Mouse (Mus musculus): ENCODE measurements around the gene Retreg1.

DNA sequence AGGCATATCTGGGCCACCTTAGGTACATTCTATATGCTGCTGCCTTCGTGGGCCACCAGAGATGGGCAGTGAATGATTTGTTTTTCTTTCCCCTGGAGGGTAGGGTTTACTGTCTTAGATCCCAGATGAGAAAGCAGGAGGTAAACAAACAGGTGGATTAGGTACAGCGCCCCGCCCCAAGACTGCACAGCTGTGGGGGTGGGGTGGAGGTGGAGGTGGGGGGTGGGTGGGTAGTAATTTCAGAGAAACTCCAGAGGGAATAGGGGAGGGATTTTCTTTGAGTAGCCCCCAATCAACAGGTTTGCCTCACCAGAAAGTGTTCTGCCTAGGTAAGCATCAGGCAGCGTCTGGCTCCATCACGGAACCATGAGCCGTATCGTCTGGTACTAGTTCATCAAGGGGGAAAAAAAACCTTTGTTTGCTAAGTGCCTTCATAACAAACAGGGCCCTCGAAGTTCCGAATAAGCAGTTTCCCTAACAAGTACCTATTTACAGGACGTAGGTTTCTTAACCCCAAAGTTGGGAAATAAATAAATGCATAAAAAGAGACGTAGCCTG, 1.1 kb downstream of the Retreg1 start:
- TF ChIP-seq CTCF (IDR thresholded peaks at IDR 0.05; ENCODE audit: insufficient read depth, low read length) (no peak), POLR2A (IDR thresholded peaks at IDR 0.05; ENCODE audit: borderline replicate concordance, extremely low read depth, low read depth, low read length) (no peak)
